Mouse (Mus musculus) C2C12 (cell line): Measurements from ENCODE around the gene Fgf10. TPM values are rescaled to one million over a fixed set of nuclear protein-coding genes. Genes with fewer than 3 reads are reported as not detected.

ENCODE experiments used
- H3K27me3 ChIP-seq: one replicate; pipeline ENCODE4 v1.6.1; 2011; ENCODE audit not compliant: control insufficient read depth, insufficient read depth, insufficient read length
- H3K36me3 ChIP-seq: one replicate; pipeline ENCODE4 v1.6.1; 2011; ENCODE audit not compliant: control insufficient read depth, insufficient read depth
- H3K4me3 ChIP-seq: one replicate; pipeline ENCODE4 v1.5.1; 2011; ENCODE audit warnings: mild to moderate bottlenecking, control low read depth; ENCODE audit not compliant: poor library complexity, insufficient read depth, severe bottlenecking
- H3K79me2 ChIP-seq: one replicate; pipeline ENCODE4 v1.6.1; 2011; ENCODE audit not compliant: control insufficient read depth, insufficient read depth
- H3K79me3 ChIP-seq: one replicate; pipeline ENCODE4 v1.6.1; 2011; ENCODE audit warnings: low read depth, control low read depth
- H3ac ChIP-seq: one replicate; pipeline ENCODE3; 2011; ENCODE audit warnings: low read depth; ENCODE audit not compliant: control insufficient read depth, insufficient read length
- CEBPB ChIP-seq: IDR thresholded peaks from one replicate; pipeline ENCODE4 v1.6.1; 2011; ENCODE audit warnings: low read depth, mild to moderate bottlenecking, control low read depth, moderate library complexity
- CTCF ChIP-seq: IDR thresholded peaks from one replicate; pipeline ENCODE4 v1.5.1; 2011; ENCODE audit not compliant: control insufficient read depth, insufficient read depth, insufficient read length
- FOSL1 ChIP-seq: IDR thresholded peaks from one replicate; pipeline ENCODE4 v1.8.0; 2011; ENCODE audit warnings: mild to moderate bottlenecking, low read length; ENCODE audit not compliant: poor library complexity, insufficient read depth, severe bottlenecking
- MAX ChIP-seq: IDR thresholded peaks from one replicate; pipeline ENCODE4 v1.6.1; 2011; ENCODE audit warnings: mild to moderate bottlenecking, control low read depth
- MYOD1 ChIP-seq: IDR thresholded peaks from one replicate; pipeline ENCODE4 v1.6.1; 2011; ENCODE audit warnings: low read depth; ENCODE audit not compliant: control insufficient read depth, insufficient read length
- MYOG ChIP-seq: IDR thresholded peaks from one replicate; pipeline ENCODE4 v1.6.1; 2011; ENCODE audit not compliant: control insufficient read depth, insufficient read length; ENCODE audit errors: extremely low read depth
- USF1 ChIP-seq: IDR thresholded peaks from one replicate; pipeline ENCODE4 v1.6.1; 2011; ENCODE audit warnings: low read depth, mild to moderate bottlenecking, control low read depth, moderate library complexity
- polyA plus RNA-seq: library from polyadenylated mRNA; unstranded; fragments of >200 nt; fragmentation: generic; extraction: Trizol; gene quantifications from one replicate; pipeline ENCODE4 v1.2.1, GENCODE M21; 2012; ENCODE audit warnings: missing spikeins

Fgf10 gene
- polyA plus RNA-seq, 1 experiment = 0.04 TPM

DNA sequence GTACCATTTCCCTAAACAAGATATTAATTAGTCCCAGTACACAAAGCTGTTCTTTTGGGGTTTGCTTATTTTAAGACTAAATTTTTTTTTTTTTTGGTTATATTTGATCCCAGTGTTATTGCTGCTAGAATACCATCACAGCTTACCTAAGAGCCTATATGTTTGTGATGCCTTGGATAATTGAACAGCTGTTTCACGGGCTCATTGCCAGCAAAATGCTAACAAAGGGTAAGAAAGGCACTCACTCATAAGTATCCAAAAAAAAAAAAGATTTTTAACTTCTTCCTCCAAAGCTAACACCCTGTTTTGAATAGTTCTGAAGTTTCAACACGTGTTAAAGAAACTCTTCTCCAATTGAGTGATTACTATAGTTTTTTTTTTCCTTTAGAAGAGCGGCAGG, 48.8 kb downstream of the Fgf10 start:
- TF ChIP-seq MAX = no peak
- TF ChIP-seq CEBPB = no peak
- no peak for TF ChIP-seq MYOD1
- no peak for TF ChIP-seq USF1
- no peak for TF ChIP-seq FOSL1
- TF ChIP-seq MYOG = no peak
- TF ChIP-seq CTCF = no peak
- H3K79me2 ChIP-seq = no peaks in the 10 kb centered on the region
- H3K27me3 ChIP-seq = no peaks in the 10 kb centered on the region
- H3K79me3 ChIP-seq = no peaks in the 10 kb centered on the region
- no peak overlapping the region for H3K4me3 ChIP-seq
- no peak overlapping the region for H3ac ChIP-seq
- H3K36me3 ChIP-seq = no peaks in the 10 kb centered on the region

DNA sequence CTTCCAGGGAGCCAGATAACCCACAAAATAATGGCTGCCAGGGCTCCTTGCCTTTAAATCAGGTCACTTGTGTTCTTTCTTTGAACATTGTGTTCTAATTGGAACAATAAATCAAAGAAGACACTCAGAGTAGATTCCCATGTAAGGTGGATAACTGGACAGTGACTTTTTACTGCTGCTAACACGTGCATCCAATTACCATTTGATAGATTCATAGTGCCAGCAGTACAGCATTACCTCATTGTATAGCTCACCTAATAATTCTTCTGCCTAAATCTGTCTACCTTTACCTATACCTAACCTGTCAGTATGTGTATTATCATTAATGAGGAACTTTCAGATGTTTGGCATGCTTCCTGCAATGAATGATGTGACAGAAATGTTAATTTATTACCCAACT, 52.1 kb downstream of the Fgf10 start:
- no peak for TF ChIP-seq MYOG
- Histone ChIP-seq H3K4me3 (no peak overlapping the region), H3ac (no peak overlapping the region), H3K27me3 (no peaks in the 10 kb centered on the region), H3K79me2 (no peaks in the 10 kb centered on the region), H3K36me3 (no peaks in the 10 kb centered on the region), H3K79me3 (no peaks in the 10 kb centered on the region)

DNA sequence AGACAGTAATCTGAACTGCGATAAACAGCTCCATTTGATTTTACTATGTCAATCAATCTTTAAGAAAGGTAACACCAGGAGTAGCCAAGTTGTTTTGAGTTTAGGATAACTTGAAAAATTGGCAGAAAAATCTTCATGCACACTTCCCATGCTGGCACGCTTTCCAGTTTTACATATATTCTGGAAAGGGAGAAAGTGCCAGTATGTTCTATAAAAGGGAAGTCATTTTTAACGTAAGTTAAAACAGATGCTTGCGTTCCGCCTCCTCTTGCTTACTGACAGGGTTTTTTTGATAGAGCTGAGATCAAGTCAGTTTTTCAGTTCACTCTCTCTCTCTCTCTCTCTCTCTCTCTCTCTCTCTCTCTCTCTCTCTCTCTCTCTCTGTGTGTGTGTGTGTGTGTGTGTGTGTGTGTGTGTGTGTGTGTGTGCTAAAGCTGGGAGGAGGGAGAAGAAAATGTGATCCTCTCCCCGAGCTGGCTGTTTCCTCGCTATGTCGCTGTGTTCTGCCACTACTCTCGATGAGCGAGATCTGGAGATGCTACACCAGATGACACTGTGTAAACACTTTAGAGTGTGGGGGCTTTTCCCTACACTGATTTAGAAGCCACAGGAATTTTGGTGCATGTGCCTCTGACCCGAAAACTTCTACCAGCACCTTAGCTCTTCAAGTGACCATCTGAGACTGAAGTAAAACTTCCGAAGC, 62.4 kb downstream of the Fgf10 start:
- Histone ChIP-seq H3K4me3 (no peak overlapping the region), H3K36me3 (no peaks in the 10 kb centered on the region), H3ac (no peak overlapping the region), H3K27me3 (no peaks in the 10 kb centered on the region), H3K79me3 (no peaks in the 10 kb centered on the region), H3K79me2 (no peaks in the 10 kb centered on the region)
- TF ChIP-seq CEBPB (no peak), USF1 (no peak), MAX (no peak), FOSL1 (no peak), MYOD1 (no peak), MYOG (no peak), CTCF (no peak)

DNA sequence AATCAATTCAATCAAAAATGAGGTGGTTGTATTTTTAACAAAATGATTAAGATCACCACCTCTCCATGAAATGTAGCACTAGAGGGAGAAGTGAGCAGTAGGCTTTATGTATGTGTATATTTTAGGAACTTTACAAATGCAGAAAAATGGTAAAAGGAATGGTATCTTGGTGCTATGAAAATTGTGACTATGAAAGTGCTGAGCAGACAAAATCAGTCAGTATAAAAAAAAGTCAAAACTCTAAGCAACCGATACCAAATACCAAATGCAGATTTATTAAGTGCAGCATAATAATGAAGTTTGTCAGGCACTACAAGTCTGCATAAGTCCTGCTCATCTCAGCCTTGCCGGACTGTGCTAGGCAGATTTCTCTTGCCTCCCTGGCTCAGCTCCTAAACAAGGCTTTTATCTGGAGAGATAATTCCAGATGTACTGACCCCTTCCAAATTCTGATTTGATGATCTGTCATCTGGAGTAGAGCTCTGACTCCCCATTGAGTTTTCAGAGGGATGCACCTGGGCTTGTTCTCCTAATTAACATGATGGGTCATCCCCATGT, 70.3 kb downstream of the Fgf10 start:
- Histone ChIP-seq H3K27me3 (no peaks in the 10 kb centered on the region), H3ac (no peak overlapping the region), H3K36me3 (no peaks in the 10 kb centered on the region), H3K79me3 (no peaks in the 10 kb centered on the region), H3K79me2 (no peaks in the 10 kb centered on the region), H3K4me3 (no peak overlapping the region)
- no peak for TF ChIP-seq MYOD1
- TF ChIP-seq MAX = no peak
- no peak for TF ChIP-seq MYOG
- TF ChIP-seq CEBPB = no peak

DNA sequence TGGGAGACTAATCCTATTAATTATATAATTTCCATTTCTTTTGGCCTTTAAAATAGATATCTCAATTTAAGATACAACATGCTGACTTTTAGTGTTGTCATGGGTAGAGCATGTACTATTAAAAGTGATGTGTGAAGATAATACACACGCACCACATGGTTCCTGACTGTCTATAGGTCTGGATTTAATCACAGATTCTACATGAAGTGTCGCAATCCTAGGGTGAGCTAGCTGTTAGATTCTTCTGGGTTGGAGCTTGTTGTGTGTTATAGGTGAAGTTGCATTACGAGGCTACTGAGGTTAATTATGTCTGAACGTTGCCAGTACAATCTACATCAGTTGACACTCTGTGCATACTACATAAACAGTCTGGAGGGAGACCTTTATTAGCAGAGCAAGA, 73.2 kb downstream of the Fgf10 start:
- no peak for TF ChIP-seq CTCF
- TF ChIP-seq MYOD1 = no peak
- no peak for TF ChIP-seq FOSL1
- Histone ChIP-seq H3ac (no peak overlapping the region), H3K27me3 (no peaks in the 10 kb centered on the region), H3K36me3 (no peaks in the 10 kb centered on the region), H3K79me3 (no peaks in the 10 kb centered on the region), H3K79me2 (no peaks in the 10 kb centered on the region), H3K4me3 (no peak overlapping the region)

- Histone ChIP-seq H3K79me3 (no peaks in the 10 kb centered on the region), H3ac (no peak overlapping the region), H3K27me3 (no peaks in the 10 kb centered on the region), H3K79me2 (no peaks in the 10 kb centered on the region), H3K36me3 (no peaks in the 10 kb centered on the region), H3K4me3 (no peak overlapping the region)
- TF ChIP-seq CEBPB = no peak
- no peak for TF ChIP-seq MYOD1
- TF ChIP-seq MYOG = no peak
- no peak for TF ChIP-seq CTCF
- TF ChIP-seq MAX = no peak
- no peak for TF ChIP-seq FOSL1
- no peak for TF ChIP-seq USF1
Measured at GRCm38 (mm10) chr13:118744806-118745205, 75.2 kb downstream of the Fgf10 start.
